Mouse (Mus musculus): Measurements from ENCODE around the gene Ctnna3.

The Ctnna3 gene

GRCm38 (mm10) chr10:63894612-63895011, 464.7 kb downstream of the Ctnna3 start:
- in situ Hi-C loops (cut with MboI; ENCODE audit: low sequenced_read_pairs), result no loop called here

DNA sequence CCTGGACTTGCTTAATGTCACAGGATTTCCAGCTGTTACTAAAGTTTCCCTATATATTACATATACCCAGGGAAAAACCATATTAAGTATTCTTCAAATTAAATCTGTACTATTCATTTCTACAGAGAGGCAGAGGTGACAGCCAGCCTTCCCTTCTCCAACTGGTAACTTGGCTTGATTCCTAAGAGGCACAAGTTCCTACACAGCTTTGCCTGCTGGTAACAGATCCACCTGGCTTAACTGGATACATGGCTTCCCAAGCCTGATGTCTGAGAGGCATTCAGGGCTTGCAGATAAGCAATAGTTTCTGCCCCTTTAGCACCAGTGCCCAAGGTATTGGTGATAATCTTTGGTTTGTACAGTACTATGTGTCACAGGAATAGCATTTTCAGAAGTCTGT, 470.0 kb downstream of the Ctnna3 start:
- in situ Hi-C loops (cut with MboI; ENCODE audit: low sequenced_read_pairs), result no loop called here

DNA sequence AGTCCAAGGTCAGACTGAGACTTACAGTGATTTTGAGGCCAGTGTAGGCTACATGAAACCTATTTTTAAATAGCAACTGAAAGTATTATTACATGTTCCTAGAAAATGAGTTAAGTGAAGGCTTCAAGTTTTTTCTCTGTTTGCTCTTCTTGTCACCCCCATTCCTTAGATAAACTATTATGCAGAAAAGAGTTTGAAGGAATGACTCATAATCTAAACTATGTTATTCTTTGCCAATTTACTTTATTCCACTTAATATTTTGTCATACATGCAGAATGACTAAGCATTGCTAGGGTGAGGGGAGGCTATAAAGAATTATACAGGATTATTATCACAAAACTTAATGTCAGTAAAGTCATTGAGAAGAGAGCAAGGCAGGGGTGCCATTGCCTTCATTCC, 479.0 kb downstream of the Ctnna3 start:
- in situ Hi-C loops (cut with MboI; ENCODE audit: low sequenced_read_pairs), result no loop called here

DNA sequence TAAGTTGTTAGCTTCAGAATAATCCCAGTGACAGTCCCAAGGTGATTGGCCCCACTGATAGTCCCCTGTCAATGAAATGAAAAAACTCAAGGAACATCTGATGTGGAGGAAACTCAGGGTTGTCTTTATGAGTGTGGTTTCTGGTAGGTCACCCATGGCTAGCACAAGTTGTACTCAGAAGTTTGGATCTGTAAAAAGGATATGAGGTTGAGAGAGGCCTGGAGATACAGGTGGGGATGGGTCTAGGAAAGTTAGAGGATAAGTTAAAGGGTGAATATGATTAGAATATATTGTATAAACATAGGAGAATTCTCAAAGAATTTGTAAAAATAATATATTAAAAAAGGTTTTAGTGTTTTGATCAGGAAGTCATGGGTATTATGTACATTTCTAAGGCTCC, 497.4 kb downstream of the Ctnna3 start, which contains the start of gene Gm10118:
Gene Gm10118 (minus strand): TSS at position 101 of the 400 bp plus-strand sequence.
- in situ Hi-C loops (cut with MboI; ENCODE audit: low sequenced_read_pairs), result no loop called here

DNA sequence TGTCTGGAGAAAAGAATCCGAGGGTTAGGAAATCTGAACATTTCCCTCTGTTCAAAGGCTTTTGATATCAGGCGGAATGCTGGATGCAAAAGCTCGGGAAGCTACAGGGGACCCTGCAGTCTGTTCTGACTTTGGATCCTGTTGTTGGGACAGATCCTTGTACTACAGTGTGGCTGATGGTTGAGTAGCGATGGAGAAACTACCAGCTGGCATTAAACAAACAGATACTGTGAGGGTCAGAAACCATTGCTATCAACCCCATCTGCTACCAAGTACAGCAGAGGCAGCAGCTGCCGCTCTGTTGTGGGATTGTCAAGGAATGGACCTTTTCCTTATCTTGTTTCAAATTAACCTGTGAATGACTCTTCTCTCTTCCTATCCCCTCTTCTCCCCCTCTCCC, 504.0 kb downstream of the Ctnna3 start:
- in situ Hi-C loops (cut with MboI; ENCODE audit: low sequenced_read_pairs), result no loop called here

DNA sequence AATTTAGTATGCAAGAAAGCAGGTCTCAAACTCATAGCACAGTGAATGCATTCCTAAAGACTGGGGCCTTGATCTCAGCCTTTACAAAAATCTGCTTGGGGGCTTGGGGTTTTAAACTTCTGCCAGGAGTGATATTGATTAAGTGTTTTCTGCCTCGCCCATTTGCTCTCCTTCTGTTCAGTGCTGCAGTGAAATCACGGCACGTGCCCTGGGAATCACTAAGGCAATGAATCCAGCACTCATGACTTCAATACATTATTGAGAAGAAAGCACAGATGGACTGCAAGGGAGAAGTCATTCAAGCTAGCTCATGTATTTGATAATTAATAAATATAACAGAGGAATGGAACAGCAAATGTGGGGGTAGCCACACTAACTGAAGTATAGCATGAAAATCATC, 515.6 kb downstream of the Ctnna3 start:
- in situ Hi-C loops (cut with MboI; ENCODE audit: low sequenced_read_pairs), result no loop called here

DNA sequence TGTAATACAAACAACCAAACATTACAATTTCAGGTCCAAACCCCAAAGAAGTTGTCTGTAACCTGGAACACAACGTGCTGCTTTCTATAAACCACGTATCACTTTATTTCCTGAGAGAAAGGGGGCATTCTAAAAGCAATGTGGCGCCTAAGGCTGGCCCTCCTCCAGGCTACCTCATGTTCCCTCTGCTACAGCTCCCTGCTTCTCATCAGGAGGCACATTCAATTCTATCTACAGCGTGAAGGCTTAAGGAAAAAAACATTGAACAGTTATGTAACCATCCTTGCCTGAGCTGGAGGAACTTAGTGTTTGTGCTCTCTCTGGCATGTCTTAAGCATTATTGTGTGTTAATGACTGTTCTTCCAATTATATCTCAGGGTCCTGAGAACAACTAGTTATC, 517.4 kb downstream of the Ctnna3 start:
- in situ Hi-C loops (cut with MboI; ENCODE audit: low sequenced_read_pairs), result no loop called here

- in situ Hi-C loops (cut with MboI; ENCODE audit: low sequenced_read_pairs), result no loop called here
These were observed 521.0 kb downstream of the Ctnna3 start for GRCm38 (mm10) chr10:63950867-63951266.

- in situ Hi-C loops (cut with MboI; ENCODE audit: low sequenced_read_pairs), result no loop called here
These were observed 521.6 kb downstream of the Ctnna3 start for GRCm38 (mm10) chr10:63951481-63951880.

GRCm38 (mm10) chr10:63954308-63954930, 524.5 kb downstream of the Ctnna3 start:
- in situ Hi-C loops (cut with MboI; ENCODE audit: low sequenced_read_pairs), result no loop called here

GRCm38 (mm10) chr10:63972300-63972699, 542.4 kb downstream of the Ctnna3 start:
- in situ Hi-C loops (cut with MboI; ENCODE audit: low sequenced_read_pairs), result no loop called here

- in situ Hi-C loops (cut with MboI; ENCODE audit: low sequenced_read_pairs), result no loop called here
These were observed 548.2 kb downstream of the Ctnna3 start for GRCm38 (mm10) chr10:63978101-63978500.

DNA sequence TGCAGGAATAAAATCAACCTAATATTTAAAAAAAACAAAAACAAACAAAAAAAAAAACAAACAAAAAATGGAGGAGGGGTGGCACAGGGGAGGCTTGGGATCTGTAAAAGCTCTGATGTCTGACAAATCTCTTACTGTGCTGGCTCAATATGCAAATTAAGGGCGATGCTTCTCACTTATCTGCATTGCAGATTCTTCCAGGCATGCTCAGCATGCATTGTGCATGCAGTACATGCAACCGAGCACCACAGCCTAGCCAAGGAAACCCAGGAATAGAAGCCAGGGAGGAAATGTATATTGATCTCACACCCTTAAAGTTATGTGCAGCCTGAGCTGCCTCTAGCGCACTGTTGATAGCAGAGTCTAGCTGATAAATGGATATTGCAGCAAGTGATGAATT, 548.6 kb downstream of the Ctnna3 start:
- in situ Hi-C loops (cut with MboI; ENCODE audit: low sequenced_read_pairs), result no loop called here

GRCm38 (mm10) chr10:63978969-63979368, 549.1 kb downstream of the Ctnna3 start:
- in situ Hi-C loops (cut with MboI; ENCODE audit: low sequenced_read_pairs), result no loop called here

GRCm38 (mm10) chr10:63979410-63979809, 549.5 kb downstream of the Ctnna3 start:
- in situ Hi-C loops (cut with MboI; ENCODE audit: low sequenced_read_pairs), result no loop called here

DNA sequence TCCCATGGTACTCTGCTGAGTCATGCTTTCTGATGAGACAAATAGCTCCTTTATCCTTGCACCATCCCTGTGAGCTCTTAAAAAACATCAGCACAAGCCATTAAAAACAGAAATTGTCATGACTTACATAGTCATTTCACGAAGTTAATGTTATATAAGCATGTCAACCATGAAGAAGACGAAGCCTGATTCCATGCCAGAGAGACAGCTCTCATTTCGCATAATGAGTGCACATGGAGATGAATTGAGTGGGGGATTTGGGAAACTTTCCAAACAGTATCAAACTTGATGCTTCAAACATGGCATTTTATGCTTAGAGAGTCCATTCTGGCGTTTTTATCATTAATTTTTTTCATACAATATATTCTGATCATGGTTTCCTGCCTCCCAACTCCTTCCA, 555.7 kb downstream of the Ctnna3 start:
- in situ Hi-C loops (cut with MboI; ENCODE audit: low sequenced_read_pairs), result no loop called here

DNA sequence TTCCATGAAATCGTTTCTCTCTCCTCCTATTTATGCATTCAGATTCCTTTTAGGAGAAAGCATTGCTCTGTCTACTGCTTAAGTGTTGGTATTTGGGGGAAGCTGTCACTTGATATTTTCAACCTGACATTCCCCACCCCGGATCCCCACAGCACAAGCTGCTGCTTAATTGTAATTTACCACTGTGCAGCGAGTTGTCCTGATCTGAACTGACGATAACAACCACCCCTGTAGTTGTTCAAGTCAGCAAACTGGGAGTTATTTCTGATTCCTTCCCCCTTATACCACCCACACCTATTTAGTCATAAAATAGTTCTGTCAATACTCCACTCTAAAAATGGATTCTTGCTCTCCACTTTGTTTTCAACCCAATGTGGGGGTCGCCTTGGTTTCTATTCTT, 564.4 kb downstream of the Ctnna3 start:
- in situ Hi-C loops (cut with MboI; ENCODE audit: low sequenced_read_pairs), result no loop called here

- in situ Hi-C loops (cut with MboI; ENCODE audit: low sequenced_read_pairs), result no loop called here
These were observed 571.6 kb downstream of the Ctnna3 start for GRCm38 (mm10) chr10:64001531-64001930.

GRCm38 (mm10) chr10:64001996-64002395, 572.1 kb downstream of the Ctnna3 start:
- in situ Hi-C loops (cut with MboI; ENCODE audit: low sequenced_read_pairs), result no loop called here

DNA sequence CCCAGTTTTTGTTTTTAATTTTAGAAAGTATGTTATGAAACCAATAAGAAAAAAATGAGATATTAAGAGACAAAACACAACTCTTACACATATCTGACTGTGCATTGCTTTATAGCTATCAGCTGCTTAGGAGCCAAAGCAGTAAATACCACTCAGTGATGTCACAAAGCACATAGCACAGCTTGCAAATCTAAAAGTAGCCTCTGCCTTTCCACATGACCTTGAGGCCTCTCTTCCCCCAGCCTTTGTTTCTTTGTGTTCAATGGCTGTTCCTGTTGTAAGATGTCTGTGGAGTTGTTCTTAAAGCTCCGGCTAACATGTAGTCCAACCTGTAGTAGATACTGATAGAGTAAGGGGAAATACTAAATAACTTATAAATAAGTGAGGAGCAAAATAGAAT, 590.4 kb downstream of the Ctnna3 start:
- in situ Hi-C loops (cut with MboI; ENCODE audit: low sequenced_read_pairs), result no loop called here

GRCm38 (mm10) chr10:64023340-64023739, 593.4 kb downstream of the Ctnna3 start:
- in situ Hi-C loops (cut with MboI; ENCODE audit: low sequenced_read_pairs), result no loop called here

GRCm38 (mm10) chr10:64030901-64031300, 601.0 kb downstream of the Ctnna3 start:
- in situ Hi-C loops (cut with MboI; ENCODE audit: low sequenced_read_pairs), result no loop called here
